Mouse (Mus musculus) thymus, postnatal 0 days (tissue): ENCODE measurements at regions not wholly inside any gene's neighbourhood (a gene's known extent, or its start where the extent isn't known, plus 50 kb on each side); places are given as distances from the start of the nearest gene placed in this dataset.

ENCODE experiments used
- DNase-seq: peaks from one replicate; pipeline ENCODE4 v3.0.0-alpha.2; 2015; ENCODE audit warnings: low spot score

GRCm38 (mm10) chr1:179906115-179906514 is 54.2 kb upstream of the Cdc42bpa start:
- no peak for DNase-seq

- no peak for DNase-seq
Measured at GRCm38 (mm10) chr1:179892711-179893110, 67.6 kb upstream of the Cdc42bpa start.

- DNase-seq, result no peak
Measured at GRCm38 (mm10) chr1:179887921-179888320, 72.4 kb upstream of the Cdc42bpa start.

GRCm38 (mm10) chr1:179881222-179881621 is 77.7 kb upstream of the Ahctf1 start:
- DNase-seq, result no peak

- DNase-seq, result no peak
Measured at GRCm38 (mm10) chr1:179877893-179878292, 74.4 kb upstream of the Ahctf1 start.

- DNase-seq, result no peak
Measured at GRCm38 (mm10) chr1:179873772-179874555, 70.5 kb upstream of the Ahctf1 start.

GRCm38 (mm10) chr1:179871961-179872360 is 68.5 kb upstream of the Ahctf1 start:
- DNase-seq, result no peak

- no peak for DNase-seq
Measured at GRCm38 (mm10) chr1:179868656-179869055, 65.2 kb upstream of the Ahctf1 start.

GRCm38 (mm10) chr1:179867493-179867892 is 64.0 kb upstream of the Ahctf1 start:
- no peak for DNase-seq

- no peak for DNase-seq
Measured at GRCm38 (mm10) chr1:179866056-179866772, 62.7 kb upstream of the Ahctf1 start.

GRCm38 (mm10) chr1:179865561-179865960 is 62.1 kb upstream of the Ahctf1 start:
- DNase-seq, result no peak

GRCm38 (mm10) chr1:179864537-179865226 is 61.2 kb upstream of the Ahctf1 start:
- DNase-seq, result no peak

- no peak for DNase-seq
Measured at GRCm38 (mm10) chr1:179863420-179863819, 59.9 kb upstream of the Ahctf1 start.

- DNase-seq, result no peak
Measured at GRCm38 (mm10) chr1:179862941-179863340, 59.5 kb upstream of the Ahctf1 start.

- DNase-seq, result no peak
Measured at GRCm38 (mm10) chr1:179861776-179862175, 58.3 kb upstream of the Ahctf1 start.

- DNase-seq, result no peak
Measured at GRCm38 (mm10) chr1:179859552-179859902, 56.0 kb upstream of the Ahctf1 start.

GRCm38 (mm10) chr1:179858780-179859551 is 55.5 kb upstream of the Ahctf1 start:
- DNase-seq, result peak; percentile 48

GRCm38 (mm10) chr1:179854288-179854965 is 50.9 kb upstream of the Ahctf1 start:
- DNase-seq, result no peak
